Mouse (Mus musculus): ENCODE data around the gene Enox2. TPM values are rescaled to one million over a fixed set of nuclear protein-coding genes. Genes with fewer than 3 reads are reported as not detected.

The Enox2 gene
- polyA plus RNA-seq, 1 experiment from 2014 or later: 8.4 TPM

- H3K4me3 ChIP-seq (ENCODE audit: low read depth, low read length): no peak overlapping the region
- H3K36me3 ChIP-seq (ENCODE audit: control insufficient read depth, insufficient read depth): no peaks in the 10 kb centered on the region
- H3K27ac ChIP-seq (ENCODE audit: low read depth, low read length): no peak overlapping the region
- ATAC-seq: no peak
- H3K9ac ChIP-seq (ENCODE audit: low read depth, low read length): no peak overlapping the region
- H3K4me2 ChIP-seq (replicated peaks; ENCODE audit: low read depth): no peak overlapping the region
- TF ChIP-seq CTCF (IDR thresholded peaks at IDR 0.05; ENCODE audit: low read depth): no peak
- H3K9me3 ChIP-seq (ENCODE audit: control insufficient read depth): no peaks in the 10 kb centered on the region
- no peaks in the 10 kb centered on the region for H3K27me3 ChIP-seq (replicated peaks; ENCODE audit: control insufficient read depth, insufficient read depth, low read length)
- no peaks in the 10 kb centered on the region for H3K4me1 ChIP-seq (replicated peaks; ENCODE audit: control insufficient read depth, insufficient read depth, low read length)
- WGBS: 59% methylated on average over 1 of the region's 1 CpGs
Observed at GRCm38 (mm10) chrX:49225792-49226426, 62.1 kb downstream of the Enox2 start.

- H3K9ac ChIP-seq (ENCODE audit: low read depth, low read length): no peak overlapping the region
- H3K27ac ChIP-seq (ENCODE audit: low read depth, low read length): no peak overlapping the region
- H3K4me2 ChIP-seq (replicated peaks; ENCODE audit: low read depth): no peak overlapping the region
- no peaks in the 10 kb centered on the region for H3K36me3 ChIP-seq (ENCODE audit: control insufficient read depth, insufficient read depth)
- TF ChIP-seq CTCF (IDR thresholded peaks at IDR 0.05; ENCODE audit: low read depth): no peak
- no peak overlapping the region for H3K4me3 ChIP-seq (ENCODE audit: low read depth, low read length)
- 60% methylated on average over 3 of the region's 3 CpGs for WGBS
- no peaks in the 10 kb centered on the region for H3K4me1 ChIP-seq (replicated peaks; ENCODE audit: control insufficient read depth, insufficient read depth, low read length)
- no peaks in the 10 kb centered on the region for H3K9me3 ChIP-seq (ENCODE audit: control insufficient read depth)
- H3K27me3 ChIP-seq (replicated peaks; ENCODE audit: control insufficient read depth, insufficient read depth, low read length): no peaks in the 10 kb centered on the region
- no peak for ATAC-seq
Observed at GRCm38 (mm10) chrX:49216422-49216821, 71.6 kb downstream of the Enox2 start.

- no peaks in the 10 kb centered on the region for H3K4me1 ChIP-seq (replicated peaks; ENCODE audit: control insufficient read depth, insufficient read depth, low read length)
- no peaks in the 10 kb centered on the region for H3K36me3 ChIP-seq (ENCODE audit: control insufficient read depth, insufficient read depth)
- ATAC-seq: no peak
- H3K9ac ChIP-seq (ENCODE audit: low read depth, low read length): no peak overlapping the region
- H3K27me3 ChIP-seq (replicated peaks; ENCODE audit: control insufficient read depth, insufficient read depth, low read length): no peaks in the 10 kb centered on the region
- H3K9me3 ChIP-seq (ENCODE audit: control insufficient read depth): no peaks in the 10 kb centered on the region
- WGBS: 78% methylated on average over 4 of the region's 4 CpGs
- no peak overlapping the region for H3K4me3 ChIP-seq (ENCODE audit: low read depth, low read length)
- H3K27ac ChIP-seq (ENCODE audit: low read depth, low read length): no peak overlapping the region
- H3K4me2 ChIP-seq (replicated peaks; ENCODE audit: low read depth): no peak overlapping the region
- TF ChIP-seq CTCF (IDR thresholded peaks at IDR 0.05; ENCODE audit: low read depth): no peak
Observed at GRCm38 (mm10) chrX:49196386-49196785, 91.7 kb downstream of the Enox2 start.

GRCm38 (mm10) chrX:49181136-49181535 is 106.9 kb downstream of the Enox2 start:
- no peak overlapping the region for H3K27ac ChIP-seq (ENCODE audit: low read depth, low read length)
- no peak overlapping the region for H3K4me2 ChIP-seq (replicated peaks; ENCODE audit: low read depth)
- ATAC-seq: no peak
- H3K4me1 ChIP-seq (replicated peaks; ENCODE audit: control insufficient read depth, insufficient read depth, low read length): no peaks in the 10 kb centered on the region
- H3K4me3 ChIP-seq (ENCODE audit: low read depth, low read length): no peak overlapping the region
- WGBS: 74% methylated on average over 3 of the region's 3 CpGs
- no peaks in the 10 kb centered on the region for H3K9me3 ChIP-seq (ENCODE audit: control insufficient read depth)
- no peaks in the 10 kb centered on the region for H3K27me3 ChIP-seq (replicated peaks; ENCODE audit: control insufficient read depth, insufficient read depth, low read length)
- TF ChIP-seq CTCF (IDR thresholded peaks at IDR 0.05; ENCODE audit: low read depth): no peak
- no peak overlapping the region for H3K9ac ChIP-seq (ENCODE audit: low read depth, low read length)
- no peaks in the 10 kb centered on the region for H3K36me3 ChIP-seq (ENCODE audit: control insufficient read depth, insufficient read depth)

GRCm38 (mm10) chrX:49178670-49179069 is 109.4 kb downstream of the Enox2 start:
- Histone ChIP-seq H3K4me2 (replicated peaks; ENCODE audit: low read depth) (no peak overlapping the region), H3K9ac (ENCODE audit: low read depth, low read length) (no peak overlapping the region), H3K36me3 (ENCODE audit: control insufficient read depth, insufficient read depth) (no peaks in the 10 kb centered on the region), H3K27me3 (replicated peaks; ENCODE audit: control insufficient read depth, insufficient read depth, low read length) (no peaks in the 10 kb centered on the region), H3K27ac (ENCODE audit: low read depth, low read length) (no peak overlapping the region), H3K4me3 (ENCODE audit: low read depth, low read length) (no peak overlapping the region), H3K9me3 (ENCODE audit: control insufficient read depth) (no peaks in the 10 kb centered on the region), H3K4me1 (replicated peaks; ENCODE audit: control insufficient read depth, insufficient read depth, low read length) (no peaks in the 10 kb centered on the region)
- TF ChIP-seq CTCF (IDR thresholded peaks at IDR 0.05; ENCODE audit: low read depth): no peak
- no peak for ATAC-seq
- 84% methylated on average over 3 of the region's 3 CpGs for WGBS

- Histone ChIP-seq H3K4me3 (ENCODE audit: low read depth, low read length) (no peak overlapping the region), H3K27me3 (replicated peaks; ENCODE audit: control insufficient read depth, insufficient read depth, low read length) (no peaks in the 10 kb centered on the region), H3K4me1 (replicated peaks; ENCODE audit: control insufficient read depth, insufficient read depth, low read length) (no peaks in the 10 kb centered on the region), H3K4me2 (replicated peaks; ENCODE audit: low read depth) (no peak overlapping the region), H3K9me3 (ENCODE audit: control insufficient read depth) (no peaks in the 10 kb centered on the region), H3K27ac (ENCODE audit: low read depth, low read length) (no peak overlapping the region), H3K9ac (ENCODE audit: low read depth, low read length) (no peak overlapping the region), H3K36me3 (ENCODE audit: control insufficient read depth, insufficient read depth) (no peaks in the 10 kb centered on the region)
- 32% methylated on average over 2 of the region's 2 CpGs for WGBS
- ATAC-seq: no peak
- no peak for TF ChIP-seq CTCF (IDR thresholded peaks at IDR 0.05; ENCODE audit: low read depth)
Observed at GRCm38 (mm10) chrX:49154280-49154679, 133.8 kb downstream of the Enox2 start.

Data from intestine, postnatal 0 days (tissue).